Comparison of ENCODE assay signal across 14 mouse cellular contexts in the genomic region with DNA sequence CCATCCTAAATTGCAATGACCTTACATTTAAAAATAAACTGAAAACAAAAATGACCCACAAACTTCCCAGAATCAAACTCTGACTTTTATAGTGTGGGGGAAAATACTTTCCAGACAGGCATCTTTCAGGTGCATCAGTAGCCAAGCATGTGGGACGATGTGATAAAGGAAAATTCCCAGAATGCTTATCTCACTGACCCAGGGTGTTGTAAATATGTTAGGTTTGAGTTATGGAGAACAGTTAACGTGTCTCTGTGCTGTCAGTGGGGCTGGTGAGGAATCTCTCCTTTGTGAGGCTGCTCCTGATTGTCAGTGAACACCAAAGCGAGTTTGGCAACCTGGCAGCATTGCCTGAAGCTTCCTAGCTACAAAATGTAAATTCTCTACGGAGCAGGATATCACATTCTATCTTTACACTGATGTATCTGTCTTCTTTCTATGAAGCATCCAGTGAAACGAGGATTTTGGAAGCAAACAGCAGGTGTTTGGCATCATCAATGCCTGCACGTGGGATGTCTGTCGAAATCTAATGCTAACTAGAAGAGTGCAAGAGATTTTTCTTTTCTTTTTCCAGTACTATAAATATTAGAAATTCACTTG. TPM values are rescaled to one million over a fixed set of nuclear protein-coding genes. Genes with fewer than 3 reads are reported as not detected.
A peak's percentile ranks its signal among the peaks of the same experiment; 100 is the strongest.
DNase-seq lines count a peak whose midpoint lies in the region.
"Had no signal": no experiment of that assay in that cellular context is flagged by ENCODE, and none has a peak within 500 bp of the region (broad histone marks: within the 10 kb centered on the region; RNA-seq: fewer than 3 reads in every experiment).

No protein-coding gene starts in this region.

- DNase-seq in frontal cortex, postnatal 14 days (ENCODE audit: low spot score in 2 of 2), result peak; percentile 30 to 48
- peak; percentile 35 to 40 for DNase-seq in layer of hippocampus, adult 8-10 months (ENCODE audit: low spot score in 2 of 2)
- peak; percentile 25 for DNase-seq in left cerebral cortex, postnatal 4 days
- peak; percentile 81 to 88 for DNase-seq in right cerebral cortex, postnatal 10 days (ENCODE audit: low spot score in 2 of 2)
- no peak for DNase-seq in urinary bladder, adult 18-20 months (ENCODE audit: low spot score in 2 of 2)
- DNase-seq in T-cell, adult 2 months (ENCODE audit: low spot score), result no peak
- DNase-seq in Muller cell, postnatal 12 days (ENCODE audit: inconsistent ontology term), result no peak
- DNase-seq: cerebellum, adult 8-10 months; heart, adult 11 months; heart, postnatal 4 days; lung, postnatal 14 days; spleen, adult 18-20 months; thymus, adult 2 months had no signal

- intact Hi-C loops in left cerebral cortex, postnatal 4 days (cut with DNase I), result no loop called here

RNA-seq across cellular contexts. Expression of gene C1qtnf7, which starts 27.0 kb away (rescaled TPM):
- 1 to 10 TPM; 1.4 to 2.7 (median 1.9) TPM for total RNA-seq in layer of hippocampus, adult 8-10 months (2022)
- 1 to 10 TPM; 1.2 to 1.6 TPM for total RNA-seq in left cerebral cortex, postnatal 4 days (2021)
- total RNA-seq: neutrophil, adult 5-6 weeks had no signal

Comparison
In these comparisons a context has a peak if more than half of its experiments do, and no peak if none do; other contexts are left out.
1. DNase-seq: peak in frontal cortex, postnatal 14 days (2 of 2), layer of hippocampus, adult 8-10 months (2 of 2), left cerebral cortex, postnatal 4 days (single experiment) and right cerebral cortex, postnatal 10 days (2 of 2); none in urinary bladder, adult 18-20 months (0 of 2), T-cell, adult 2 months (single experiment) and Muller cell, postnatal 12 days (single experiment).